Mouse (Mus musculus) heart, postnatal 4 days (tissue): ENCODE data around the gene Ankrd36. TPM values are rescaled to one million over a fixed set of nuclear protein-coding genes. Genes with fewer than 3 reads are reported as not detected.
A peak's percentile ranks its signal among the peaks of the same experiment; 100 is the strongest.

Experiments
- DNase-seq: peaks from one replicate; pipeline ENCODE4 v3.0.0; 2021
- total RNA-seq, 2 experiments: library from RNA; stranded (reverse); gene quantifications; 2 replicates each; pipeline ENCODE4 v1.2.3; 2021

Ankrd36 gene
- total RNA-seq, 2 experiments from 2014 or later: not detected

DNA sequence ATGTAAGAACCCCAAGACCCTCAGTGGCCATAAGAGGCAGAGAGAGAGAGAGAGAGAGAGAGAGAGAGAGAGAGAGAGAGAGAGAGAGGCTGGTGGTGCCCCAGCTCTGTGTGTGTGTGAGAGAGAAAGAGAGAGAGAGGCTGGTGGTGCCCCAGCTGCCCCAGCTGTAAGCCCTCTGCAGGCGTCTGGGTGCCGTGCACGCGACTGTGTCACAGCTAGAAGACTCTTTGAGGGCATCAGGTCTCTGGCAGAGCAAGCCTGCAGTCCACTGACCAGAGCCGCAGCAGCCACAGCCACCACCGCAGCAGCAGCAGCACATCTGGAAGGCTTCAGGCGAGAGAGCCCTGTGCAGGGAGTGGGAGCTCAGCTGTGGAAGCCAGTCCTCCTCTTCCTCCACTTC, 114.8 kb downstream of the Ankrd36 start:
- no peak for DNase-seq

DNA sequence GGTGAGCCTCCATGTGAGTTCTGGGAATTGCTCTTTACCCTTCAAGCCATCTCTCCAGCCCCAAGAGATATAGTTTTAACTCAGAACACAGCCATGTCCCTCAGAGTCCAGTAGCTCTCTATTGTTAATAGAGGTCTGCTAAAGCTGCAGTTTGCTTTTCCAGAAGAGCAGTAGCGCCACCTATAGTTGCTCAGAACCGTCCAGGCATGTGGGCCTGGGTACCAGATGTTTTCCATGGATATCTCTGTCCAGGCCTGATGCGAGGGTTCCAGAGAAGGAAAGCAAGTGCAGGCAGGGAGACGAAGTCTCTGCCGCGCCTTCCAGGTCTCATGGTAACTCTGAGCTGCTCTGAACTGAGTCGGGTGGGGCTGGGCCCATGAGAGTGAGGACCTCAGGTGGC, 122.3 kb downstream of the Ankrd36 start:
- DNase-seq: peak; percentile 67

DNA sequence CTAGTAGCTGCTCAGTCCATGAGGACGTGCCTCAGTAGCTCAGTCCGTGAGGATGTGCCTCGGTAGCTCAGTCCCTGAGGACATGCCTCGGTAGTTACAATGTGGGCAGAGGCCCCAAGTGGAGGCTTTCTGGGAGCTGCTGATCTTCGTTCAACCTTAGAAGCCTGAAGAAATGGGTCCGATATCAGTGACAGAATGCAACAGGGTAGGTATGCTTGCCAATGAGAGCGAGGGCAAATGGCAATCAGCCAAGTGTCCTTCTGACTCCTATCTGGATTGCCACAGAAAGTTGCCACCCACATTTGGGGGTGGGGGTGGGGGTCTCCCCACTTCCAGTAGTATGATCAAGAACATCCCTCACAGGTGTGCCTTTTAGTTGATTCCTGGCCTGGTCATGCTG, 131.3 kb downstream of the Ankrd36 start:
- no peak for DNase-seq

DNA sequence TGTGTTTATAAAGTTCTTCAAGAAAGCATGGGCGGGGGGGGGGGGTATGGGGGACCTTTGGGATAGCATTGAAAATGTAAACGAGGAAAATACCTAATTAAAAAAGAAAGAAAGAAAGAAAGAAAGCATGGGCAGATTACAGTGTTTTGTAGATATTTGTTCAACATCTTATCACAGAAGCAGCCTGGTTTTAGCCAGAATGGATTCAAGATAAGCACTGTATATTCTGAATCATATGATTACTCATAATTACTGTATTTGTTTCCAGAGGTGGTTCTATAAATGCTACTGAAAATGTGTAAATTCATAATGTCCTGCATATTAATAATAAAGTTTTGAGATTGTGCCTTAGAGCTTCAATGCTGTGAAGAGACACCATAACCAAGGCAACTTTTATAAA, 131.8 kb downstream of the Ankrd36 start:
- DNase-seq: no peak

DNA sequence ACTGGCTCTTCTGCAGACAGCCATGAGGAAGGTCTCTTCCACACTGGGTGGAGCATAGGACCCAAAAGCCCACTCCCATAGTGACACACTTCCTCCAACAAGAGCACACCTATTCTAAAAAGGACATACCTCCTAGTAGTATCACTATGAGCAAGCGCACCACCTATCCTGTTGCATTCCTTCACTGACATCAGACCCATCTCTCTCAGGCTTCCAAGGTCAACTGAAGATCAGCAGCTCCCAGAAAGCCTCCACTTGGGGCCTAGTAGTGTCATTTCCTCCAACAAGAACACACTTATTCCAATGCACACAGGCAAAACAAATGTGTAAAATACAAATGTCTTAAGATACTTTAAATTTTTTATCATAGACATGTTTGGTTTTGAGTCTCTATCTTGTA, 132.3 kb downstream of the Ankrd36 start:
- no peak for DNase-seq

DNA sequence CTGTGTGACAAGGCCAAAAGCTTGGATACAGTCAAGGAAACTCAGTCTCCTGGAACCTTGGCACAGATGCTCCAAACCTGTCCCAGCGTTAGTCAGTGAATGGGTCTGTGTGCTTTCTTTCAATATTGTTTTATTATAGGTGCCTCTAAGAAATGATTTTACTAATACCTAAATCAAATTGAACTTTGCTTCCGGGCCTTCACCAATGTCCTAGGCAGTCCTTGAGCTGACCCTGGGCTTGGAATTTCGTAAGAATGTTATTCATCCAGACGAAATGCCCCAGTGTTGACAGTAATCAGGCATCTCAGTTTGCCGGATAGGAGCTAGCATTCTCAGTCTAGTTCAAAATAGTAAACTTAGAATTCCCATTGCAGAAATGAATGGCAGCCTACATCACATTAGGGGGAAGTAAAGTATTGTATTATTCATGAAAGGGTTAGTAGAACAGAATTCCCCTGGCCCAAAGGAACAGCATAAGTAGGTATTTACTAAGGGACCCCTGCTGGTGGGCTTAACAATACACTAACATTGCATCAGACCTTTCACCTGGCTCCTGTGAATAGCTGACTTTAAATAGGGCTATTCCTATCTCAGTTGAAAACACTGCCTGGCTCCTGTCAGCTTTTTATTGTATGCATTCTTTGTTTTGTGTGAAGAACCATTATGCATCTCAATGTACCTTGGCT, 132.9 kb downstream of the Ankrd36 start:
- DNase-seq: no peak

DNA sequence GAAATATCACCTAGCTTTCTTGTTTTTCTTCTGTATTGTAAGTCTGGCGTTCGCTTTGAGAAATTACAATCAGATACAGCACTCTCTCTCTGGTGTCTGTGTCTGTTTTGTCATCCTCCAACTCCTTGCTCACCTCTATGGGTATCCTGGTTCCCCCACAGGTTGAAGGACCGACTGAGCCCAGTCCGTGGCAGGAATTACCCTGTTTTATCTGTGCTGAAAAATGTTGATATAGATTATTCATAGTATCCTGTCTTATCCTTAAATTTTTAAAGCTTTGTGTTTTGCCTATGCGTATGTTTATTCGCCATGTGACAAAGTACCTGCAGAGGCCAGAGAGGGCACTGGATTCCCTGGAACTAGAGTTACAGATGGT, 133.5 kb downstream of the Ankrd36 start:
- DNase-seq: no peak

- no peak for DNase-seq
Measured at GRCm38 (mm10) chr11:5703341-5703740, 133.9 kb downstream of the Ankrd36 start.

DNA sequence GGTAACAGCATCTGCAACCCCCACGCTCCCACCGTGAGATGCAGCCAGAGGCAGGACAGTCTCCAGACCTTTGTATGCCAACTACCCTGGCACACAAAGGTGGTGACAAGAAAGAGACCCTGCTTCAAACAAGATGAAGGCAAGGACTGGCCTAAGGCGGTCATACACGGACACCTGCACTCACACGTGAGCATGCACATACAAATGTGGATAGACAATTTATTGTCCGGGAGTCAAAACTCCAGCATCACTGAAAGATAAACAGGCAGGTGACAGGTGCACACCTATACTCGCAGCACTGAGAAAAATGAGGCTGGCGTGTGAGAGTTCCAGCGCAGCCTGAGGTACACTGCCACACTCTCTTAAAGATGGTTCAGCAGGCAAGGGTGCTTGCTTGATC, 136.5 kb downstream of the Ankrd36 start:
- DNase-seq: no peak

DNA sequence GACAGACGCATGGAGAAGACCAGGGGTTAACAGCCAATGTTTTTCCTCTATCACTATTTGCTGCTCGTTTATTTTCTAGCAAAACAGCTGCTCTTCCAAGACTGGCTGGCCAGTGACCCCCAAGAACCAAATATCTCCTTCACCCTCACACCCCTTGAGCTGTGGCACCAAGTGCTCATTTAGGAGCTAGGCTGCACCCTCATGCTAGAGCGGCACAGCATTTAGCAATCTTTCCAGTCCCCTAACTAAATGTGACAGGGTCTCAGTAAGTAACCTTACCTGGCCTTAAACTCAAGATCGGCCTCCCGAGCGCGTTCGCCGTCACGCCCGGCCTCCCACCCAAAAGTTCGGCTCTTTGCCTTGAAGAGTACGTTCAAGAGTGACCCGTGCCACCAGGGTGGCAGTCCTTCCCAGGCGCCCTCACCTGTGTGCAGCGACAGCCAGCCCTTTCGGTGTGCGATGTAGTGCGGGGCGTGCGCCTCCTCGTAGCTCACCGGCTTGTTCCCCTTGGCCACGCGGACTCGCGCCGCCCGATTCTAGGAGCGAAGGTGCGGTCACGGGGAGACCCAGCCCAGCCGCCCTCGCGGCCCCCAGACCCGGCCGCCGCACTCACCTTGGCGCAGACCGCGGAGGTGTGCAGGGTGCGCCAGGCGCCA, 137.5 kb downstream of the Ankrd36 start:
- DNase-seq: no peak

DNA sequence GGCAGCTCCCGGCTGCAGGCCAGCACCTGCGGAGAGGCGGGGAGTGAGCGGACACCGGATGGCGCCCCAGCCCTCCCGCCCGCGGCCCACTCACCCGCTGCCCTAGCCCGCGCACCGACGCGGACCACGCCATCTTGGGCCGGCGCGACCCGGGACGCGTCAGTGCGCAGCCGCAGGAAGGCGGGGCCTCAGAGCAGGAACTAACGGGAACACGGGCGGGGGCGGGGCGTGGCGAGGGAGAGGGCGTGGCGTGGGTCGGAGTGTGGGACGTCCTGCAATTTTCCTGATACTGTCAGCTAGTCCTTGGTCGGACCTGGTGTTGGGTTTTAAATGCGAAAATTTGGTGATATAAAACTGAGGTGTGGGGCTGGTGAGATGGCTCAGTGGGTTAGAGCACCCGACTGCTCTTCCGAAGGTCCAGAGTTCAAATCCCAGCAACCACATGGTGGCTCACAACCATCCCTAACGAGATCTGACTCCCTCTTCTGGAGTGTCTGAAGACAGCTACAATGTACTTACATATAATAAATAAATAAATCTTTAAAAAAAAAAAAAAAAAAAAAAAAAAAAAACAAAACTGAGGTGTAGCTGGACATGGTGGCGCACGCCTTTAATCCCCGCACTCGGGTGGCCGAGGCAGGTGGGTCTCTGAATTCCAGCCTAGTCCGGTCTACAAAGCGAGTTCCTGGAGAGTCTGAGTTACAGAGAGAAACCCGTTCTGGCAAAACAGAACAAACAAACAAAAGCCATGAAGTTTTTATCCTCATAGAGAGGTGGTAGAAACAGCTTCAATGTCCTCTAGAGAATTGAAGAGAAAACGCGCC, 138.3 kb downstream of the Ankrd36 start:
- DNase-seq: peak; percentile 94

- peak; percentile 3 for DNase-seq
Measured at GRCm38 (mm10) chr11:5715179-5715578, 145.7 kb downstream of the Ankrd36 start.

DNA sequence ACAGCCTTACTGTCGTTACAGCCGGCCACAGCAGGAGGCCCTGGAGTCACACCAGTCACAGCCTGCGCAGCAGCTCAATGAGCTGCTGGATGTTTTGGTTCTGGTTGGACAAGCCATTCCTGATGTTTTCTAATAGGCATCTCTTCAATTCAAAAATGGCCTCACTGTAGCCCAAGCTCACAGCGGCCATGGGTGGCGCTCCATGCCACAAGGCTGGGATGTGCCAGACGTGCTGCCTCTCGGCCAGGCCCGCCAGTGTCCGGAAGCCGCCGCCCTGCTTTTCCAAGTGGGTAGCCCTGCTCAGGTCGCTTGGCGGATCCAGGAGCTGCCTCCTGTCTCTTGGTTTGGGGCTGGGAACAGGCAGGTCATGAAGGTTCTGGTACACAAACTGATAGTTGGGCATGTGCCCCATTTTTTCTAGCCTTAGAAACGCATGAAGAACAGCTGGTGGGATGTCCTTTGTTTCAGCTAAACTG, 146.2 kb downstream of the Ankrd36 start, which contains the start of gene Mrps24:
Gene Mrps24, minus strand, starts transcription at position 51 of the 476 bp plus-strand sequence.
- no peak for DNase-seq

GRCm38 (mm10) chr11:5716246-5716645, 146.8 kb downstream of the Ankrd36 start:
- DNase-seq: peak; percentile 4

- DNase-seq: peak; percentile 26
Measured at GRCm38 (mm10) chr11:5716938-5717705, 147.6 kb downstream of the Ankrd36 start.

DNA sequence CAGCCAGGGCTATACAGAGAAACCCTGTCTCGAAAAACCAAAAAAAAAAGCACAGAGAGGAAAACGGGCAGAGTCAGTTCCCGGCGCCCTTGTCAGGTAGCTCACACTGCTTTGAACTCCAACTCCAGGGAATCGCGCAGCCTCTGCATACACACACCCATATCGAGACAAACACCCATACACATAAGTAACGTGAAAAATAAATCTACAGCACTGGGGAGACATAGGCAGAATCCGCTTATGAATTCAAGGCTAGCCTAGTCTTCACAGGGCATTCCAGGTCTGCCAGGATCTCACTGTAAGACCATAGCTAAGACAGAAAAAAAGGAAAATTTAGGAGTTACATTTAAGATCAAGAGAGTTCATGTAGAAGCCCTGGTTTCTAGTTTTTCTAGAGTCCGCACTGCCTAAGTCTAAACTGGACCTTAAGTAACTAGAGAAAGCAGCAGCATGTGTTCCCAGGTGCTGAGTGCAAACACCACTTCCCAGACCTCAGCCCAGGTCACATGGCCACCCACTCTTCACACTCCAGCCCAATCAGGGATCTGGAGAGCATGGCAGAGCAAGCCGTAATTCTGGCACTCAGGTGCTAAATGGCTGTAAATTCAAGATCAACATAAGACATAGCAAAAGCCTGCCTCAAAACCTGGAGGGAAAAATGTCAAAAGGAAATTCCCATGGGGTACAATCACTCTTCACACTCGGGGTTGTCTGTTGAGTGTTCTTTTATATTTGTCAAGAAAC, 149.3 kb downstream of the Ankrd36 start:
- no peak for DNase-seq

DNA sequence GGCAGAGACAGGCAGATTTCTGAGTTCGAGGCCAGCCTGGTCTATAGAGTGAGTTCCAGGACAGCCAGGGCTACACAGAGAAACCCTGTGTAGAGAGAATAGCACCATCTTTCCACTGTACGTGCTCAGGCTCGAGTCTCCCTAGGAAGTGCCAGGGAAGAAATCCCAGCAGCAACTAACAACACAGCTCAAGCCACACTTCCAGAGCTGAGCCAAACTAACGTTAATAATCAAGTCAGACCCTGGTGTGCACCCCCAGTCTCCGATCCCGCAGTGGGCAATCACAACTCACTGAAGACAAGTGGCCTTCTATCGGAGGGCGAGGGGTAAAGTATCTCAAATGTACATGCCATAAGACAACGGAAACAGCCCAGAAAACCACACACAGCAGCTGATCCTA, 160.1 kb downstream of the Ankrd36 start:
- no peak for DNase-seq

GRCm38 (mm10) chr11:5732401-5732800, 162.9 kb downstream of the Ankrd36 start:
- DNase-seq: no peak

- no peak for DNase-seq
Measured at GRCm38 (mm10) chr11:5734323-5734722, 164.8 kb downstream of the Ankrd36 start.

- no peak for DNase-seq
Measured at GRCm38 (mm10) chr11:5737137-5737536, 167.7 kb downstream of the Ankrd36 start.
